Mouse (Mus musculus) thymus, postnatal 36 days (tissue): ENCODE measurements around the gene Ntrk2.
A peak's percentile ranks its signal among the peaks of the same experiment; 100 is the strongest.

ENCODE experiments used
- DNase-seq, 2 experiments: peaks; one replicate each; pipeline ENCODE4 v3.0.0; 2022; ENCODE audit warnings: mixed read lengths in 2 of 2

Gene Ntrk2

DNA sequence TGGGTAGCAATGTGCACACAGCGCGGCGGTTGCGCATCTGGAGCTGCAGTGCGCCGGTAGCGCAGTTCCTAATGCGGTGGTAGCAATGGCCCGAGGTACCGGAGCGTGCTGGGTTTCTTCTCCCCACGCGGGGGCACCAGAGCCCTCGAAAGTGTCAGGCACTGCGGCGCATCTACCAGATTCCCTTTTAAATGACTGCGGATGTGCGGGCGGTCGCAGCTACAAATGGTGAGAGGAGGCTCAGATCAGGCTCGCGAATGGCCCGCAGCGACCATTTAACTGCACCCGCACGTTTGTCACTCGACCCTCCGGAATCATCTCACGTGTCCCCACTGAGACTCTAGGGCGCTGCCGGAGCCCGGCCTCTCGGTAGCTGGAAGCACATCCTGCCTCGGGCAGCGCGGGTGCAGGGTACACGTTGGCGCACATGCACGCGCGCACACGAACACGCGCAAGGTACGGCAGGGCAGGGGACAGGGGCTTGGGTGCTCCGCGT lies at the start of gene Ntrk2:
Gene Ntrk2 (plus strand): TSS at position 173 of the 496 bp plus-strand sequence.
- DNase-seq = peak; percentile 12 to 14

- DNase-seq = no peak
Observed at GRCm38 (mm10) chr13:58761003-58761630, 45.3 kb upstream of the Ntrk2 start.

DNA sequence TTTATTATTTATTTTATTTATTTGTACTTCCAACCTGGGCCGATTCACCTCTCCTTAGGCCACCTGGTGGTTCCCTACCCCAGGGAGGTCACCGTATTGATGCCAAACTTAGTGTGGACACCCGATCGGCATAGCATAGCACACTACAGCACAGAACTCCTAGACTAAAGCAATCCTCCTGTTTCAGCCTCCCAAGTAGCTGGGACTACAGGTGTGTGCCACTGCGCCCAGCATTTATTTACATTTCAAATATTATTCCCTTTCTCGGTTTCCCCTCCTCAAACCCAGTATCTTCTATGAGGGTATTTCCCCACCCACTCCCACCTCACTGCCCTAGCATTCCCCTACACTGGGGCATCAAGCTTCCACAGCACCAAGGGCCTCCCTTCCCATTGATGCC lies 38.1 kb upstream of the Ntrk2 start:
- no peak for DNase-seq

DNA sequence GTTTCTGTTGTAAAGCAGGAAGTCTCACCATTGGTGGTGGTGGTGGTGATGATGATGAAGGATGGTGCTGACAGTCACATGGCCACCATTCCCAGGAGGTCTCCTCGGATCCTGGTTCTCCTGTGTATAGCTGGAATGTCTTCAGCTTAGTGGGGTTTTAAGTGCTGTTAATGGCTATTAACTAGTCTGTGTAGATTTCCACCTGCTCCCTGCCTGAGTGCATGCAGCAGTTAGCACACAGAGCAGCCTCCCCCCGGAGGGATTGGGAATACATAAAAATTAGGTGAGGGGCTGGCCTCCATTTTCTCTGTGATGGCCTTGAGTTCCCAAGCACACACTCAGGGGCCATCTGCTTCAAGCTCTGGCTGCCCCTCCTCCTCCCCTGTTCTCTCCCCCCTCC lies 36.9 kb upstream of the Ntrk2 start:
- no peak for DNase-seq

GRCm38 (mm10) chr13:58779261-58779660 lies 27.1 kb upstream of the Ntrk2 start:
- DNase-seq = no peak

- no peak for DNase-seq
Observed at GRCm38 (mm10) chr13:58786476-58786875, 19.9 kb upstream of the Ntrk2 start.

DNA sequence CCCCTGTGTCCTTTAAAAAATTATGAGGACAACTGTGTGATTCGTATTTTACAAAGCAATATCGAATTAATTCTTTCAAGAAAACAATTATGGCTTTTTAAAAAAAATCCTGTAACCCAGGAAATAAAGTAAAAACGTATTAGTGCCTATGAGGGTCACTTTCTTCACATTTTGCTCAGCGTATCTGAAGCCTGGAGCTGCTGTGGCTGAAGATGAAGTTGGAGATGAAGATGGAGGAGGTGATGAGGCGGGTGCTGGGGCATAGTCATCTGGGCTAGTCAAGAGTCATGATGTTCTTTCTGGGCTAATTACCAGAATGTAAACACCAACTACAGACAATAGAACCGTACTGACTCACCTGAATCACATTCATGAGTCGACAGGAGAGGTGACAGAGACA lies 15.6 kb upstream of the Ntrk2 start:
- no peak for DNase-seq

DNA sequence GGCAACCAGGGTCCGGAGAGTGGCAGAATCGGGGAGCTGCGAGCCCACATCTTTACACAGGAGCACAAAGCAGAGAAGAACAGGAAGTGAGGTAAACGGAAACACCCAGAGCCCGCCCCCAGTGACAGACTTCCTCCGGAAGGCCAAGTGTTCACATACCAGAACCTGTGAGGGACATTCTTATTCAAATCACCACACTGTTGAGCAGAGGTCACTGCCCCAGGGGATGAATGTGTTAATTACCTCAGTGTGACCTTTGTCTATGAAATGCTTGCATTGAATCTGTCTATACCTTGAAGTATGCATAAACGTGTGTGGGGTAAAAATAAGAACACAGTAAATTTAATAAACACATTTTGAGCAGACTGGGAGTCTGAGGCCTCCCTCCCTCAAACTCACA lies 9.0 kb upstream of the Ntrk2 start:
- DNase-seq = no peak

DNA sequence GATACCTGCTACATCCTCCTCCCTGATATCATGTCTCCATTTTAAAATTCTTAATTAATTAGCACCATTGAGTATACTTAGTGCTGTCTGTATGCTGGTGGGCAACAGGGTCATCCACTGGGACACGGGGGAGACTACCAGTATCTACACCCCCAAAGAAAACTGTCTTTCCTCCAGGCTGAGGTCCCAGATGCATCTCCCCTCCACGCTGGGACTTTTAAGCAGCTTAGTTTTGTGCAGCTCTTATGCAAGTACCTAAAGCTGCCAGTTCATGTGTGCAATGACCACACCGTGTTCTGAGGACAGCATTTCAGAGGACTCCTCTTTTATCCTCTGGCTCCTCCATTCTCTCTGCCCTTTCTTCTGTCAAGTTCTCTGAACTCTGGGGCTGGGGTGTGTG lies 5.1 kb upstream of the Ntrk2 start:
- DNase-seq = no peak

DNA sequence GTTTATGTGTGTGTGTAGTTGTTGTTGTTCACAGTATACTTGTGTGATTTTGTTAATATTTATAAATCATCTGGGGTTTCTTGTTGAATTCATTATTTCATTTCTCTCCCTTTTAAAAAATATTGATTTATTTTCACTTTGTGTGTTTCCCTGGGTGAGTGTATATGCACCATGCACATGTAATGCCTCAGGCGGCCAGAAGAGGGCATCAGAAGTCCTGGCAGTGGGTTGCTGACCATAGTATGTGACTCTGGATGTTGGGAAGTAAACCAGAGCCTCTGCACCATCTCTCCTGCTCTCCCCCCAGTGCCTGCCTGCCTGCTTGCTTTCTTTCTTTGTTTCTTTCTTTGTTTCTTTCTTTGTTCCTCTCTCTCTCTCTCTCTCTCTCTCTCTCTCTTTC lies 2.5 kb upstream of the Ntrk2 start:
- DNase-seq = no peak

DNA sequence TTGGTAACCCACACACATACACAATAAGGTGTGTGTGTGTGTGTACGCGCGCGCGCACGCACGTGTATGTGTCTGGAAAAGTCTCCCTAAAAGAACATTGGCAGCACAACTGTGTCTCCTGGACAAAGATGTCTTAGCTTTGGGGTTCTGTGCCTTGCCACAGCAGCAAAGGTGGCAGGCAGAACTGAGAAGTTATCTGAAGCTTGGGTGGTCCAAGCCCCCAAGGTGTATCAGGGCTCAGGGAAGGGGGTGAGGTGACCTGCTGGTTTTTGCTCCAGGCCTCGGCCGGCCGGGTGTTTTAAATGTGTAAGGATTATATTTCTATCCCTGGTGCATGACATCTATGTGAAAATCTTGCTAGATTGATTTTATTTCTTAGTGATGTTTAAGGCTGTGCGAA lies 536 bp upstream of the Ntrk2 start:
- DNase-seq = no peak

- no peak for DNase-seq
Observed at GRCm38 (mm10) chr13:58806896-58807628, 693 bp downstream of the Ntrk2 start.

GRCm38 (mm10) chr13:58807629-58808363 lies 1.4 kb downstream of the Ntrk2 start:
- DNase-seq = no peak

GRCm38 (mm10) chr13:58808381-58808821 lies 2.0 kb downstream of the Ntrk2 start:
- DNase-seq = no peak

GRCm38 (mm10) chr13:58809930-58810329 lies 3.6 kb downstream of the Ntrk2 start:
- no peak for DNase-seq

- no peak for DNase-seq
Observed at GRCm38 (mm10) chr13:58824752-58825151, 18.4 kb downstream of the Ntrk2 start.

- DNase-seq = no peak
Observed at GRCm38 (mm10) chr13:58826356-58827197, 20.2 kb downstream of the Ntrk2 start.

- DNase-seq = no peak
Observed at GRCm38 (mm10) chr13:58831999-58832398, 25.6 kb downstream of the Ntrk2 start.

DNA sequence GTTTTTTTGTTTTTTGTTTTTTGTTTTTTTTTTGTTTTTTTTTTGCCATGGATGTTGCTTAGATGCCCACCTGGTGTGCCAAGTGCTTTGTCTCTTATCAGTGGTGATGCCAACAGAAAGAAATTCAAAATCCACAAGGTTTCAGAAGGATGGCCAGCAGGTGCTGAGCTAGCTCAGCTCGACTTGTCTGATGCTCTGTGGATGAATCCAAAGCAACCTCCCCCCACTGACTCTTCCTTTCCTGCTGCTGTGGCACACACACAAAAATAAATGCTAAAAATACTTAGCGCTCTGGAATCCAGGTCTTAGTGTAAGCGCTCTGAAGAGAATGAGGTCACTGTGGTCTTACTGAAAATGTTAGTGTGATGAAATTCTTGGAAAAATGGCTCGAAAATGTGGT lies 28.4 kb downstream of the Ntrk2 start:
- DNase-seq = no peak

DNA sequence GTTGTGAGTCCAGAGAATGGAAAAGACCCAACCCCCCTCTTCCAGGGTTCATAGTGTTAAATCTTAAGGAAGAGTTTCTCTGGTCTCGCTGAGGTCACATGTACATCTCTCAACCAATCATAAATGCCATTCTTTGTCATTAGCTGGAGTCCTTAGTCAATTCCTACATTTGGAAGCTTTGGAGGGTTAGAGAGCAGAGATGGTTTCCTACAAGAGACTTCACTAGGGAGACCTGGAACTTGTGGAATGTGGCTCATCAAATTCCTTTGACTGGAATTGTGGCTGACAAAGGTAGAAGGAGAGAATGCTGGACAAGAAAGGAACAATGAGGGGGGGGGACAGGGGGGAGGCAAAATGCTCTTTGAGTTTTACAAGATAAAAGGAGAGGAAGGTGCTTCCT lies 30.5 kb downstream of the Ntrk2 start:
- DNase-seq = no peak

DNA sequence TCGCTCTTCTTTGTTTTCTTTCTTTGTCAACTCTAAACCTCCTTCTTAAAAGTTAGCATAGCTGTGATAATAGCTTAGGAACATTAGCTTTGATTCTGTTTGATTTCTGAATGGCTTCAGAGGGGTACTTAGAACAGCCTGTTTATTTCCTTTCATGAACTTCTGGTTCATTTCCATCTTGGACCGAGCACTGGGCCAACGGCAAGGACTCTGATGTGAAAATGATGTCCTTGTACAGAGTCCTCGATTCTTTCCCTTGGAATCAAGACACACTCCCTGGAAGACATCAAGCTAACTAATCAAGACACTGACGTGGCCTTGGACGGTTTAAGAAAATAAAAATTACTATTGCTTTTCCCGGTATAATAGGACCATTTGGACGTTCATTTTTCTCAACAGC lies 31.7 kb downstream of the Ntrk2 start:
- no peak for DNase-seq

GRCm38 (mm10) chr13:58840731-58841359 lies 34.5 kb downstream of the Ntrk2 start:
- no peak for DNase-seq
